Mouse (Mus musculus) naive thymus-derived CD4-positive, alpha-beta T cell, adult 2 months (primary cell): ENCODE data around the gene Ufc1.

Experiments used
- DNase-seq: peaks from one replicate; pipeline ENCODE4 v3.0.0-alpha.2; 2011; ENCODE audit warnings: low read depth

Gene Ufc1

DNA sequence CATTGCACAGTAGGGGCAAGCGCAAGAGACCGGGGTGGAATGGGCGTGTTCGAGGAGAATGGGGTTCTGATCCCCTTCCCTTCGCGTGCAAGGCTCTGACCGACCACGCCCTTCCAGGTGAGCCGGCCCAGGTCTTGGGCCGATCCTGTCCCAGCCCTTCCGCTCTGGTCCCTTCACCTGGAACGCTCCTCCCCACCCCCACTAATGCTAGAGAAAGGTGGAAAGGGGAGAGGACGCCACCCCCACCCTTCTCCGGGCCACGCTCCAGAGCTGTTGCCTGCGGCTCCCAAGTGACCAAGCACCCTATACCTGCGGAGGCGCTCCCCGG, 24.3 kb downstream of the Ufc1 start:
- DNase-seq = no peak

DNA sequence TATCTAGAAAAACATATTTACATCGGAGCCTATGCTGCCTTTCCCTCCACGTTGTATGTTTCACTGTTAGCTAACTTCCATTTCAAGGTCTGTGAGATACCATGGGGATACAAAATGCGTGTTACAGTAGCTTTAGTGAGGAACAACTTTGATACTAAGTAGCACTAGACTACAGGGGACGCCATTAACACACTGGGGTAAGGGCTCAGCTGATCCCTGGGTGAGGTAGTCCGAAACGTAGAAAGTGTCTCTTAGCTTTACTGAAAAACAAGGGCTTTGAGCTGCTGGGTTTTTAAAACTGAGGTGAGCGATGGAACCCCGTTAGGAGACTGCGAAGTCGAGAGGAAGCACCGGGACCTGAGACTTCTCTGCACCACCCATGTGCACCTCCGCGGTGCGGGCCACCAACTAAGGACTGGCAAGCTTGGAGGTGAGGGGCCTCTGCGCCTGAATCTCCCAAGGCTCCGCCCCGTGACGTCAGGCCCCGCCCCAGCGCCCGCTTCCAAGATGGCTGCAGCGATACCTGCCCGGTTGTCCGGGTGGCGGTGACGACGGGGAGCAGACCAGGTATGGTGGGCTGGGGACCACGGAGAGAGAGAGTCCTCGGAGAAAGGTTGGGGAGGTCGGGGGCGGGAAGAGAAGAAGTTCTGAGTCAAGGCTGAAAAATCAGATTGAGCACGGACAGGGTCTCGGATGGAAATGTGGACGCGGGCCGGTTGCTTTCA, 24.8 kb downstream of the Ufc1 start, which contains the start of gene B4galt3:
Gene B4galt3, plus strand, starts transcription at position 481 of the 725 bp plus-strand sequence.
- DNase-seq = peak; percentile 95

DNA sequence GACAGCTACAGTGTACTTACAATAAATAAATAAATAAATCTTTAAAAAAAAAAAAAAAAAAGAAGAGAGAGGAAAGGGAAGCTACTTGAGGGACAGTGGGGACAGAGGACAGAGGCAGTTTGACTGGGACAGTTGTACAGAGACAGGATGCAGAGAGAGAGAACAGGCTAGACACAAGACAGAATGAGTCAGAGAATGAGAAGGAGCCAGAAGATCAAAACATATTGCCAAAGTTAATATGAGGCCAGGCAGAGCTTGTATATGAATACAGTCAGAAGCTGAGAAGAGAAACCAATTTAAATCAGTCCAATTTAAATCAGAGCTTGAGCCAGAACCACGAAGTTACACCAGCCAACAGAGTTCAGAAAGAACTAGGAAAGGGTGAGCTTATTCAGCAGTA, 26.5 kb downstream of the Ufc1 start:
- no peak for DNase-seq

DNA sequence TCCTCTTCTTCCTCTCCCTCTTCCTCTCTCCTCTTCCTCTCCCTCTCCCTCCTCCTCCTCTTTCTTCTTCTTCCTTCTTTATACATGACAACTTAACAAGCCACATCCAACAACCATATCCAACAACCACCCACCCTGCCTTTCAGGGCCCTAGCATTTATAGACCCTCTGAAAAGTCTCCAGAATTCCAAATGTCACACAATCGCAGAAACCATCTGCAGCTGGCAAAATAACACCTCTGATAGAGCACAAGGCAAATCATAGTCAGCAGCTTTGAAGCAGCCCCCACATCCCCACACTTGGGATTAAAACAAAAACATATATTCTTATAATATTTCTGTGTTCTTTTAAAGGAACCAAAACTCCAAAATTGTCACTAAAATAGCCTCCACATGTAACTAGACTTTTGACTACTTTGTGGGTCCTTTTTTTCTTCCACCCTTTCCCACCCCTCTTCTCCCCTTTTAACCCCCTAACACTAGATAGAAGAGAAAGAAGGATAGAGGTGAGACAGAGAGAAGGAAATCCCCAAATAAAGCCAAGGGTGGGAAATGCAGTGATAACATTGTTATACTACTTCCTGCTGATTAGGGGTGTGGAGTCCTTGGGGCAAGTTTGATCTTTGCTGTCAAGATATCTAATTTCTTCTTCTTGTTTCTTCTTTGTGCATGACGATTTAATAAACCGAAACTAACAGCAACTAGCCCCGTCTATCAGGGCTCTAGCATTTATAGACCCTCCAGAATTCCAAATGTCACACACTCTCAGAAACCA, 28.7 kb downstream of the Ufc1 start:
- DNase-seq = no peak

DNA sequence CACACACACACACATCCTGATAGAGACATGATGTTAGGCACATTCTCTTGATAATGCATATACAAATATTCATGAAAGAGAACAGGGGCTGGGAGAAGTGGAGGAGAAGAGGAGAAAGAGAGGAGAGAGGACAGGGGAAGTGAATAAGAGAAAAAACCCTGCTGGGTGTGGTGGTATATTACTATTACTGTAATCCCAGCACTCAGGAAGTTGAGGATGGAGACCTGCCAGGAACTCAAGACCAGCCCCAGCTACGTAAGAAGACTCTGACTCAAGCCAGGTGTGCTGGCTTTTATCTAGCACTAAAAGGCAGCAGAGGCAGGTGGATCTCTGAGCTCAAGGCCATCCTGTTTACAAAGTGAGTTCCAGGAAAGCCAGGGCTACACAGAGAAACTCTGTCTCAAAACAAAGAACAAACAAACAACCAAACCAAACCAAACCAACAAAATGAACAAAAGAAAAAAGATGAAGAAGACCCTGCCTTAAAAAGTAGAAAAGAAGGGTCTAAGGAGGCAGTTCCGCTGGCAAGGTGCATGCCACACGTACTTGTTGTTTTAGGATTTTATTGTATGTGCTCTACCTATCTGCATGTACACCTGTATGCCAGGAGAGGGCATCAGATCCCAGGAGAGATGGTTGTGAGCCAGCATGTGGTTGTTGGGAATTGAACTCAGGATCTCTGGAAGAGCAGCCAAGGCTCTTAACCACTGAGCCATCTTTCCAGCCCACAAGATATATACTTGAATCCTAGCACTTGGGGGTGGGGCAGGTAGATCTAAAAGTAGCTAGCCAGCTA, 31.0 kb downstream of the Ufc1 start:
- no peak for DNase-seq

DNA sequence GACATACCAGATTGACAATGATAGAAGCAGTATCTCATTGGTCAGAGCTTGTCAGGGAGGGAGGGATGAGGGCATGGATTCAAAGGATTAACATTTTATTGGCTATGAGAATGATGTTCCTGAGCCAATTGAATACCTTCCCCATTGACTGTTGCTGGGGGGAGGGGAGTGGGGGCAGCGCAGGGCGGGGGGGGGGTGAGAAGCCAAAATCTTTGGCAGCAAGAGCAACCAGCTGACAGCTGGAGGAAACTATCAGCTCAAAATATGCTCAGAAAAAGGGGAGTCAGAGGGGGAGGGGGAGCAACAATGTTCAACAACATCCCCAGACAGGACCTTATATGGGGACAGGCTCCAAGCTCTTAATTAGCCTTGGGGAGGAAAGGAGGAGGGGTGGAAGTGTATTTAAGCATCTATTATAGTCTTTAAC, 31.6 kb downstream of the Ufc1 start:
- DNase-seq = no peak

DNA sequence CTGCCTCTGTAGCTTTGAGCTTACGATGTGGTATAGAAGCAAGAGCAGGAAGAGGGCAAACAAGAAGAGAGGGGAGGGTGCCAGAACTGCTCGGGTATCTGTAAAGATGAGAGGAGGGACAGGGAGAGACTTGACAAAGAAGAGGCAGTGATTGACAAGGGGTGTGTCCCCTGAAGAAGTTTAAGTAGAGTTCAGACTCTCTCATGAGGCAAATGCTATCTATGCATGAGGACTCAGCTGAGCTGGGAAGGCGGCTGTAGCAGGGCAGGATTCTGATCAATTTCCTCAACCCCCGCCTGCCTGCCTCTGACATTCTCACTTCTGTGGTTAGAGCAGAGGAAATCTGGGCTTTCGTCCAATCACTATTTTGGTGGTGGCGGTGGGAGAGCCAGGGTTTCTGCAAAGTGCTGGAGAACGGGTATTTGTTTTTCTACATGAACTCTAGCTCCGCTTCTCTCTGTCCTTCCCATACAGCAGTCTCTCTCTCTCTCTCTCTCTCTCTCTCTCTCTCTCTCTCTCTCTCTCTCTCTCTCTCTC, 32.2 kb downstream of the Ufc1 start:
- DNase-seq = peak; percentile 76

DNA sequence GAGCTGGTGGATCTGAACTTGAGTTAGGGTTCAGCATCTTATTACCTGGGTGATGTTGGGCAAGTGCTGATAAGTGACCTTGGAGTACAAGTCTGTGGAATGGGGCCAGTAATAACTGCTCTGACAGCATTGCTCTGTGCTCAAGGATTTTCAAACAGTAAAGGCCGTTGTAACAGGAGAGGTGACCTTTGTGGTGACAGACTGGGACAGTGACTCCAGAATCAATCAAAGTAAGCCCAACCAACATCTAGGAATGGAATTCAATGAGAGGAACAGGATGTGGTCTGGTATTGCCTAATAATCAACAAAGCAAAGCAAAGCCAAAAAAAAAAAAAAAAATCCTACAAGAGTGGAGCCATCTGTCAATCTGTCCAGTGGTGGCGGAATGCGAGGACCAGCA, 34.5 kb downstream of the Ufc1 start:
- DNase-seq = no peak

DNA sequence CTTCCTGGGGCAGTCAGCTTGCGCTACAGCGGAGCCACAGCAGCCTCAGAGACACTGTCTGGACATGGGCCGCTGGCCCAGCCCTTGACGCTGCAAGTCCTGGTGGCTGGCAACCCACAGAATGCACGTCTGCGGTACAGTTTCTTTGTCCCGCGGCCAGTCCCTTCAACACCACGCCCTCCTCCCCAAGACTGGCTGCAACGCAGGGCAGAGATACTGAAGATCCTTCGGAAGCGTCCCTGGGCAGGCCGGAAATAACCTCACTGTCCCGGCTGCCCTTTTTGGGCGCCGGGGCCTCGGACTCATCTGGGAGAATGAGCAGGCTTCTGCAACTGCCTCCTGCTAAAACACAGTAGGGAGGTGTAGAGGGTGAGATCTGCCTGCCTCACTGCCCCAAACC, 35.9 kb downstream of the Ufc1 start:
- DNase-seq = no peak

DNA sequence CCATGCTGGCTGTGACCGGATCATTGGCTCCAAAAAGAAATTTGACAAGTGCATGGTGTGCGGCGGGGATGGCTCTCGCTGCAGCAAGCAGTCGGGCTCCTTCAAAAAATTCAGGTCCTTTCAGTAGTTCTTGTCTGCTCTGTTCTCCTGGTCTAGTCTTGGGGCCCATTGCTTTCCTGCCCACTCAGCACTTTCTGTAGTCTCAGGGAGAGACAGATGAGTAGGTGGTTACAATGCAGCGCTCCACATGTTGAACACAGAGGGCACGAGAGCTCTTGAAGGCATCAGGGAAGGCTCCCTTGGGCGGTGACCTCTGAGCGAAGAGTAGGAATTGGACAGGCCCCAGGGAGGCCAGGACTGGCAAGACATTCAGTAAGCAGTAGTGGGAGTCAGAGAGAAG, 37.0 kb downstream of the Ufc1 start:
- DNase-seq = no peak

DNA sequence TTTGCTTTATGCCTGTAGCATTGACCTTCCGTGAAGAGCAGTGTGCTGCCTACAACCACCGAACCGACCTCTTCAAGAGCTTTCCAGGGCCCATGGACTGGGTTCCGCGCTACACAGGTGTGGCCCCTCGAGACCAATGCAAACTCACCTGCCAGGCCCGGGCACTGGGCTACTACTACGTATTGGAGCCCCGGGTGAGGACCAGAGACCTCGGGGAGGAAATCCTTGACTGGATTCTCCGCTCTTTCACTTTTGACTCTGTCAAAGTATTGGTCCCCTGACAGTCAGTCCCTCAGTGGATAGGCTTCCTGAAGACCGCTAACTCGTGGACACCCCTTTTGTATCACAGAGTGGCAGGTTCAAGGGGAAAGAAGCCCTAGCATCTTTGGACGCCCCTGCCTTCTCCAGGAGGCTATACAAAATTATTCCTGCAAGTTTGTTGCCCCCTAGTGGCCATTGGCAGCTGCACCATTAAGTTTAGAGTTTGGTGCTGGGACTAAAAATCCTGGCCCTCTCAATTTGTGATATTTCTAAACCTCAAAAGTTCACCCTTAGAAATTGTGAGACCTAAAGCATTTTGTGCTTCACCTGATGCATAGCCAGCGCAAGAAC, 37.8 kb downstream of the Ufc1 start:
- peak; percentile 78 for DNase-seq

DNA sequence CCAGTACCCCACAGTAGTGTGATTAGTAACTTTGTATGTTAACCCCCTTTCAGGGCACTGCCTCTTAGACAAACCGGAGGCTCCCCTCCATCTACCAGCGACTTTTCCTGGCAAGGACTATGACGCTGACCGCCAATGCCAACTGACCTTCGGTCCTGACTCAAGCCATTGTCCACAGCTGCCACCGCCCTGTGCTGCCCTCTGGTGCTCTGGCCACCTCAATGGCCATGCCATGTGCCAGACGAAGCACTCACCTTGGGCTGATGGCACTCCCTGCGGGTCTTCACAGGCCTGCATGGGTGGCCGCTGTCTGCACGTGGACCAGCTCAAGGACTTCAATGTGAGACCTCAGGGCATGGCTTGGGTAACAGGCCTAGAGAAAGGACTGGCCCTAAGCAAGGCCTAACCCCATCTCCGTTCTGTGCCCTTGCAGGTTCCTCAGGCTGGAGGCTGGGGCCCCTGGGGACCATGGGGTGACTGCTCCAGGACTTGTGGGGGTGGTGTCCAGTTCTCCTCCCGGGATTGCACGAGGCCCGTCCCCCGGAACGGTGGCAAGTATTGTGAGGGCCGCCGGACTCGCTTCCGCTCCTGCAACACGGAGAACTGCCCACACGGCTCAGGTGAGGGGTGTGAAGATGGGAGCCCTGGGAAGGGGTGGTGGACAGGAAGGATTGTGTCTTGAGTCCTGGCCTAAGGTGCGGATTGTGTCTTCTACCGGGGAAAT, 38.6 kb downstream of the Ufc1 start:
- DNase-seq = no peak

DNA sequence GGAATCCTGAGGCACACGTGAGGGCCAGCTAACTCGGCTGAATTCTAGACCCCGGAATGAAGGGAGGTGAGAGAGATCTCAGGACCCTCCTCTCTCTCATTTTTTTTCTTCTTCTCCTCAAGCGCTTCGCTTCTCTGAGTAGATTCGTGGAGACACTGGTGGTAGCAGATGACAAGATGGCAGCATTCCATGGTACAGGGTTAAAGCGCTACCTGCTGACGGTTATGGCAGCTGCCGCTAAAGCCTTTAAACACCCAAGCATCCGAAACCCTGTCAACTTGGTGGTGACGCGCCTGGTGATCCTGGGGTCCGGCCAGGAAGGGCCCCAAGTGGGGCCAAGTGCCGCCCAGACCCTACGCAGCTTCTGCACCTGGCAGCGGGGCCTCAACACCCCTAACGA, 42.4 kb downstream of the Ufc1 start:
- DNase-seq = no peak

DNA sequence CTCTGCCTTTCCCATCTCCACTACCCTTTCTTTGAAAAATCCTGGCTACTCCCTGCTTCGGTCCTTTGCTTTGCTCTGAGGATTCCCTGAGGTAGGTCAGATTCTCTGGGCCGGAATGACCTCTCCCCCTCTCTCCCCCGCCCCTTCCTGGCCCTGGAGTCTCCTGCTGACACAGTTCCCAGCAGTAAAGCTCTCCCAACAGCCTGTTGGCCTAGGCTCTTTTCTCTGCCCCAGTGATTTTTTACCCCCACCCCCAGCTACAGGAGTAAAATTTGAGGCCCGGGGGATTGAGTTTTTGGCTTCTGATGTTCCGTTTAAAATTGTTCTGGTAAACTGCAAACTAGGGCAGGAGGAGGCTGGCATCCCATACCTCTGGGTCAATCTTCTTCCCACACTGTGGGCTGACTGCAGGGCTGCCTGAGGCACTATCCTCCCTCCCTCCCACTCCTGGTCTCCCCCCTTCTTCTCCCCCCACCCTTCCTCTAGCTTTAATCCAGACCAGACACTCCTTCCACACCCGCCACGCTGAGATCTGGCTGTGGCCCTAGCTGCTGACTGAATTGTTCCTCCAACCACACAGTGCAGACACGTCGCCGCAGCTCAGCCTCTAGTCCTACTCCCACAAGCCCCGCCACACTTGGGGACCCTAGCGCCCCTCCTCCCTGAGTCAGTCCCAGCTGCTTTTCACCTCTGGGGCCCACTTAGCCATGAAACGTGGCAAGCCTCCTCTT, 43.1 kb downstream of the Ufc1 start:
- DNase-seq = no peak

DNA sequence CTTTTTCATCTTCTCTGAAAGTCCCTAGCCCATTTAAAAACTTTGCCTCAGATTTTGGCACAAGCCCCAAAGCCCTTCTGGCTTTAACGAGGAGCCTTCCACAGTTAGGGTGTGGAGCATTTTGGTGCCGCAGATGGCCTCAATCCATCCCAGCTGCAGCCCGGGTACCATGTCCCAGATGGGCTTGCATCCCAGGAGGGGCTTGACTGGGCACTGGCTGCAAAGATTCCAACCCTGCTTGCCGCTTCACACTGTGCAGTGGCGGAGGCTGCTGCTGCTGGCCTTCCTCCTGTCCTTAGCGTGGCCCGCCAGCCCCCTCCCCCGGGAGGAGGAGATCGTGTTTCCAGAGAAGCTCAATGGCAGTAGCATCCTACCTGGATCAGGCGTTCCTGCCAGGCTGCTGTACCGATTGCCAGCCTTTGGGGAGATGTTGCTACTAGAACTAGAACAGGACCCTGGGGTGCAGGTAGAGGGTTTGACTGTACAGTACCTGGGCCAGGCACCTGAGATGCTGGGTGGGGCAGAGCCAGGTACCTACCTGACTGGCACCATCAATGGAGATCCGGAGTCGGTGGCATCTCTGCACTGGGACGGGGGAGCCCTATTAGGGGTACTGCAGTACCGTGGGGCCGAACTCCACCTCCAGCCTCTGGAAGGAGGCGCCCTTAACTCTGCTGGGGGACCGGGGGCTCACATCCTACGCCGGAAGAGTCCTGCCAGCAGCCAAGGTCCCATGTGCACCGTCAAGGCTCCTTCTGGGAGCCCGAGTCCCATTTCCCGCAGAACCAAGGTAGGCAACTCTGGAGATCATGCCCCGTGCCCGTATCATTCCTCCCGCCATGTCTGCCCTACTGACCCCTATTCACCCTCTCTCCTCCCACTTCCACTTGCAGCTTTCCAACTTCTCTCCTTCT, 43.9 kb downstream of the Ufc1 start, which contains the start of gene Ndufs2:
Gene Ndufs2, minus strand, starts transcription at position 709 of the 914 bp plus-strand sequence.
- DNase-seq = no peak

DNA sequence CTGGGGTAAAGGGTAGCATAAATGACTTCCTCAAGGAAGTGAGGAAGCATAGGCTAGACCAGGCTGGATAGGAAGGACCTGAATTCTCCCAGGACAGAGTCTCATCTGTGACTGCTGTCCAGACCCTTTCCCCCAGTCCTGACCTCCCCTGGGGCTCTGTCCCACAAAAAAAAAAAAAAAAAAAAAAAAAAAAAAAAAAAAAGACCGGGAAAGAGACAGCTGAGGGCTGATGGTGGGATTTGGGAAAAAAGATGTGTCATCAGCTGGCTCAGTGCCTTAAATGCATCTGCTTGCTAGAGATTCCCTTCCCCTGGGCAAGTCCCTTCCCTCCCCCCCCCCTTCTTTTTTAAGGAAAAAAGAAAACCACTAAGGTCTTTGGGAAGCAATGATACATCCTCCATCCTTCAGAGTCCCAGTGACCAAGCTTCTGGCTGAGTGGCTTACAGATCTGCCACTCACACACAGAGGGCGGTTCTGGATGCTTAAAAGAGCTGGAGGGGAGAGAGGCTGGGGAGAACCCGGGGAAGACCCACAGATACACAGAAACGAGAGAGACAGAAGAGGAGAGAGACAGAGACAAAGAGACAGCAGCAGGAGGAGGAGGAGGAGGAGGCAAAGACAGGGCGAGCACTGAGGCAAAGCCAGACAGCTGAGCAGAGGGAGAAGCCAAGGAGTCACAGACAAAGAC, 44.8 kb downstream of the Ufc1 start, which contains the start of gene Adamts4:
Gene Adamts4, plus strand, starts transcription at position 509 of the 688 bp plus-strand sequence.
- DNase-seq = no peak

DNA sequence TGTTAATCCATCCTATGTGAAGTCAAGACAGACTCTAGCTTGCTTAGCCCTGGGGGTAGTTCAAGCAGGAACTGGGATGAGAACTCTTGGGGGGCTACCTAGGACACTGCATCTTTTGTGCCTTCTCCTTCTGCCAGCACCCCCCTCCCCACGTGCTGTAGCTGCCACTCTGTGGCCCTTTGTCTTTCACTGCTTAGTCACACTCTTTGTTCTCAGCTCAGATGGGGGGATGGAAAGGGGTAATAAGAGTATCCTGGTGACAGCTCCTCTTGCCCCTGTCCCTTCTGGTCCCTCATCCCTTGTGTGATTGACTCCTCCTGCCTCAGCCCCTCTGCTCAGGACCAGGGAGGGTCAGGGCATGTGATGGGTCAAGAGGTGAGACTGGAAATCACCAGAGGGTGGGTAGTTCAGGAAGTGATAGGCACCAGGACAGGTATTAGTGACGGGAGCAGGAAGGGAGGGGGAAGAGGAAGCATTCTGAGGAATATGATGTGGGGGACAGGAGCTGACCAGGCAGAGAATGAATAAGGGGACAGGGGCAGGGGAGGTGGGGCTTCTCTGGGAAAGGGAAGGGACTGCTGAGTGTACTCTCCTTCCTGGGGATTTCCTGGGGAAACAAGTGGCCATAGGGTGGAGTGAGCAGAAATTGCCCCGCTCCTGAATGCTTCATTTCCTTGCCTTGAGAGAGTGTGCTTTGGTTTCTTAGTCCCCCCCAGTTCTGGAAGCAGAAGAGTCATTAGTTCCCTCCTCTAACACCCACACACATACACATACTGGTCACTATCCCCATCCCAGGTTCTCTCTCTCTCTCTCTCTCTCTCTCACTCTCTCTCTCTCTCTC, 46.2 kb downstream of the Ufc1 start:
- DNase-seq = no peak

DNA sequence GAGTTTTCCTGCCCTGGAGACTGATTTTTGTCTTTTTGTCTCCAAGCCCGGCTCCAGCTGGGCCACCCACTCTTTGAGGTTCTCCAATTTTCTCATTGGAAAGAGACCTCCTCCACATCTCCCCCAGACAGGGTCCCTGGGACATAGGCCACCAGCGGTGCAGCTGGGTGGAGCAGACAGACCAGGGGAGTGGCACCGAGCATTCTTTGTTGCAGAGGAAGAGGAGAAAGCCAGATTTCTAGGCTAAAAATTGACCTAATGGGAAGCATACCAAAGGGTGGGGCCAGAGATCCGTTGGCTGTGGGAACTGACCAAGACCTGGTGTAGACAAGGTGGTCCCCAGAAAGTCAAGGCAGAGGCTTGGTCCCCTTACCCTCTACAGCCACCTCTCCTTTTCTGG, 46.9 kb downstream of the Ufc1 start:
- DNase-seq = no peak
